Mouse (Mus musculus) heart, adult 2 months (tissue): ENCODE results near the gene Tmem151b. TPM values are rescaled to one million over a fixed set of nuclear protein-coding genes. Genes with fewer than 3 reads are reported as not detected.

Experiments
- DNase-seq, 2 experiments: peaks; one replicate each; pipeline ENCODE4 v3.0.0; 2021
- H3K27ac ChIP-seq: fragments of 200-600 bp; 2 replicates; pipeline ENCODE4 v1.8.1; 2022
- H3K27me3 ChIP-seq: fragments of 200-500 bp; 2 replicates; pipeline ENCODE4 v1.6.1; 2012; ENCODE audit warnings: mild to moderate bottlenecking, low read length, inconsistent platforms, mixed read lengths; ENCODE audit not compliant: control insufficient read depth, insufficient read depth
- H3K36me3 ChIP-seq: fragments of 200-500 bp; 2 replicates; pipeline ENCODE4 v1.6.1; 2012; ENCODE audit warnings: low read length, inconsistent platforms; ENCODE audit not compliant: control insufficient read depth, insufficient read depth
- H3K4me1 ChIP-seq: fragments of 200-500 bp; 2 replicates; pipeline ENCODE4 v1.6.1; 2011; ENCODE audit warnings: low read length; ENCODE audit not compliant: control insufficient read depth, insufficient read depth
- H3K4me3 ChIP-seq: fragments of 200-600 bp; 2 replicates; pipeline ENCODE4 v1.8.1; 2022
- H3K79me2 ChIP-seq: fragments of 200-500 bp; replicated peaks from 2 replicates; pipeline ENCODE4 v1.6.1; 2012; ENCODE audit warnings: mild to moderate bottlenecking, inconsistent platforms, low read length, moderate library complexity, mixed read lengths; ENCODE audit not compliant: control insufficient read depth, insufficient read depth
- H3K9ac ChIP-seq: fragments of 200-500 bp; 2 replicates; pipeline ENCODE4 v1.6.1; 2012; ENCODE audit warnings: low read depth, mild to moderate bottlenecking, control low read depth, inconsistent platforms, low read length, mixed read lengths
- CTCF ChIP-seq: fragments of 200-600 bp; IDR thresholded peaks from 2 replicates; pipeline ENCODE4 v1.8.1; 2022; ENCODE audit warnings: antibody characterized with exemption, mild to moderate bottlenecking, moderate library complexity
- EP300 ChIP-seq: fragments of 200-500 bp; IDR thresholded peaks from 2 replicates; pipeline ENCODE4 v1.6.1; 2011; ENCODE audit warnings: low read depth, low read length, control low read depth; ENCODE audit not compliant: insufficient read depth
- POLR2A ChIP-seq: fragments of 200-500 bp; IDR thresholded peaks from 2 replicates; pipeline ENCODE4 v1.6.1; 2011; ENCODE audit warnings: mild to moderate bottlenecking, low read depth, low read length, control low read depth; ENCODE audit not compliant: insufficient read depth
- WGBS: fragments of 180-500 bp; shearing (Covaris S2); methylation state at CpG from one replicate; pipeline ENCODE4 v1.1.7; 2018; 5-methylcytosine and 5-hydroxymethylcytosine counted together
- intact Hi-C: fragments of 180-260 bp; cut with DNase I; formaldehyde crosslinking; loops from one replicate; pipeline ENCODE4 v1.15.1; 2025
- polyA plus RNA-seq: library from polyadenylated mRNA; depleted of rRNA; stranded (reverse); fragments of >200 nt; gene quantifications from 2 replicates; pipeline ENCODE4 v1.2.3, GENCODE M21; 2012
- total RNA-seq, 2 experiments: library from RNA; stranded (reverse); gene quantifications; 2 replicates each; pipeline ENCODE4 v1.2.3; 2021

Tmem151b gene
- total and polyA plus RNA-seq, 3 experiments: 0.04 to 0.07 TPM; not detected in 1

DNA sequence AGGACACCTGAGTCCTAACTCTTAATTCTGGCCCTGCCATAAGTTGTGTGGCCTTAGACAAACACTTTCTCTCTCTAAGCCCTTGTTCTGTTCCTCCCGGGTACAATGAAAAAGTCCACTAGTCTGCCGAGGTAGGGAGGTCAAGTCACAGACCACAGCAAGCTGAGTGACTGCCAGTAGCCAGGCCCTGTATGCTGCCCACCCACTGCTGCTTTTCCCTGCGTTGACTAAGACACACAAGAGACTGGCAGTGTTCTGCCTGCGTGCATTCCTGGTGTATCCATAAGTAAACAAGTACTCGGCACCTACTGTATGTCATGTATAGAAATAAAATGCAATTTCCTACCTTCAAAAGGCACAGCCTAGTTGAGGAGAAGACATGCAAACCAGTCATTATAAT is 776 bp upstream of the Tmem151b start:
- H3K4me1 ChIP-seq: peaks cover 2% of the 10 kb centered on the region; the same call in 1 of the 2 replicates
- peaks cover 19% of the 10 kb centered on the region for H3K27me3 ChIP-seq
- H3K4me3 ChIP-seq: no peak overlapping the region
- intact Hi-C loops: no loop called here
- TF ChIP-seq EP300: no peak
- no peak for TF ChIP-seq POLR2A
- TF ChIP-seq CTCF: no peak
- no peak overlapping the region for H3K9ac ChIP-seq
- no peaks in the 10 kb centered on the region for H3K36me3 ChIP-seq
- no peak overlapping the region for H3K27ac ChIP-seq
- no peak for DNase-seq
- 42% methylated on average over 5 of the region's 5 CpGs for WGBS
- H3K79me2 ChIP-seq: no peaks in the 10 kb centered on the region

DNA sequence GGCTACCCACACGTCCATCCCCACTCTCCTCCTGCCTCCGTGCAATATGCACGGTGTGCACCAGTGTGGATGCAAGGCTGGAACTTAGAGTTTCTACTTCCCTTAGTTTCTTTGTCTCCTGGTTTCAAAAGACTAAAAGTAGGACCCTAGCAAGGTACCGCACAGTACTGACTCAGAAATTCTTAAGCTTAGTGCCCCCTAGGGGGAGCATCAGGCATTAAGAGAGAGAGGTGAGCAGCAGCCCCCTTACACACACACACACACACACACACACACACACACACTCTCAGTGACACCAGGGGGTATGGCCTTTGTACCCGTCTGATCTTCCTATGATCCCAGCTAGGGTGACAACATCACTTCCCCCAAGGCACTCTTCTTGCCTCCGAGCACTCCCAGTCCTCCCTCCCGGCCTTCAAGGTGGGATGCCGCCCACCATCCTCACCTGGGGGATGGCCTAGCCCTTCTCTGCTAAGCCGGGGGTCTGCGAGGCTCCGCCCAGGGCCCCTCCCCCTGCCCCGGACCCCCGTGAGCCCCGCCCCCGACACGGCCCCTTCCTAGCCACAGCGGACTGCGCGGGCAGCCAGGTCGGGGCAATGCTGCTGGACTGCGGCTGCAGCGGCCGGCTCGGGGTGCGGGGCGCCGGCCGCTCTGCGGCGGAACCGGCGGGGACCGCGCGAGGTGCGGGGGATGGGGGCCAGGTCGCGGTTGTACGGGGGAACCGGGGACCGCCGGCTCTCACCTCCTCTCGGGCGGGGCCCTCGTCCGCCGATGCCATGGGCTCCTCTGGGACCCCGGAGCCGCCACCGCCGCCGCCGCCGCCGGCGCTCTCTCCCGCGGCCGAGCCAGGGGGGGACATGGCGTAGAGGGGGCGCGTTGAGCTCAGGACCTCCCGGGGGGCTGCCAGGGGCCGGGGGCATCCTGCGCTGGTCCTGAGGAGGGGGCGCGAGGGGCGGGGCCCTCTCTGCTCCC is 650 bp downstream of the Tmem151b start:
- H3K4me3 ChIP-seq: peak overlapping the region; percentile 46
- peaks cover 2% of the 10 kb centered on the region; the same call in 1 of the 2 replicates for H3K4me1 ChIP-seq
- DNase-seq: no peak
- peak overlapping the region; percentile 31; the same call in 1 of the 2 replicates for H3K9ac ChIP-seq
- 5% methylated on average over 52 of the region's 68 CpGs for WGBS
- H3K27ac ChIP-seq: no peak overlapping the region
- intact Hi-C loops: no loop called here
- H3K27me3 ChIP-seq: peaks cover 27% of the 10 kb centered on the region
- no peaks in the 10 kb centered on the region for H3K79me2 ChIP-seq
- H3K36me3 ChIP-seq: no peaks in the 10 kb centered on the region
- TF ChIP-seq CTCF (peak; percentile 26), POLR2A (no peak), EP300 (no peak)

DNA sequence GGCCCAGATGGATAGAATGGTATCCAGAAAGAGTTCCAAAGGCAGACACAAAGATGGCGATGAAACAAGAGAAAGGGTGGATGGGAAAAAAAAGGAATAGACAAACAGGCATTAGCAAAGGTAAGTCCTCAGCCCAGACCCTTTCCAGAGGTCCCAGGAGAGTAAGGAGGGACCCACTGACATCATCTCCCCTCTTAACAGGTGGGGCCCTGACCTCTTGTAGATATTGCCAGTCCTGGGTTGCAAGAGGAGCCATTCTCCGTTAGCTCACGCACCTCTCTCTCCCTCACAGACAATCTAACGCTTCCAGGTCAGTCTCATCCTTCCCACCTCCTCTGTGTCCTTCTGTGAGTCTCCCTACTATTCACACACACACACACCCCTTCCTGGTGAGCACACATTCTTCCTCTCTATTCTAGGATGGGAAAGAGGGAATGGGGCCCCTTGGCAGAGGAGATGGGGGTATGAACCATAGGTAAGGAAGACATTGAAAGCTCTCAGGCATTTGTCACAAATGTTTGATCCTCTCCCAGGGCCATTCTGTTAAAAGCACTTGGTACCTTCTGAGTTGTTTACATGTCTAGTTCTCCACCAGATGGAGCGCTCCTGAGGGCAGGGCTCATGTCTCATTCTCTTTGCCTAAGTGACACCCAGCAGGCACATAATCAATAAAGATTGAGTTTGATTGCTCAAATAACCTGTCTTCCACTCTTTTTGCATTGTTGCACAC is 1.9 kb downstream of the Tmem151b start:
- Histone ChIP-seq H3K4me1 (peaks cover 2% of the 10 kb centered on the region; the same call in 1 of the 2 replicates), H3K4me3 (no peak overlapping the region), H3K36me3 (no peaks in the 10 kb centered on the region), H3K27me3 (peaks cover 28% of the 10 kb centered on the region), H3K79me2 (no peaks in the 10 kb centered on the region), H3K9ac (no peak overlapping the region), H3K27ac (no peak overlapping the region)
- 82% methylated on average over 5 of the region's 5 CpGs for WGBS
- intact Hi-C loops: no loop called here
- no peak for DNase-seq
- no peak for TF ChIP-seq EP300
- TF ChIP-seq POLR2A: no peak
- TF ChIP-seq CTCF: no peak

DNA sequence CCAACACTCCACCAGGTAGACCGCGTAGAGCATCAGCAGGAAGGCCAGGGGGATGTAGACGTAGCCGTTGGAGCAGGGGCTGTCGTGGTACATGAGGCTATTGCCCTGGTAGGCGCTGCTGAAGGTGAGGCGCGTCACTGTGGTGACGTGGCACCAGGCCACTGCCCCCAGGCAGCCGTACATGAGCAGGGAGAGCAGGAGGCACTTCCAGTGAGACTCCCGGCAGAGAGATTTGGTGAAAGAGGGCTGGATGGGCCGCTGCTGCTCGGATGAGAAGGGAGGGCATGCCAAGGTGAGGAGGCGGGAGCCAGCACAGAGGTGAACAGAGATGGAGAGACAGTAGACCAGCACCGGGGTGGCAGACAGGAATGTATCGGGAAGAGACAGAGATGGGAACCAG is 2.5 kb downstream of the Tmem151b start:
- intact Hi-C loops: no loop called here
- TF ChIP-seq EP300: no peak
- TF ChIP-seq POLR2A: no peak
- no peak for TF ChIP-seq CTCF
- Histone ChIP-seq H3K36me3 (no peaks in the 10 kb centered on the region), H3K9ac (no peak overlapping the region), H3K27ac (no peak overlapping the region), H3K4me3 (no peak overlapping the region), H3K79me2 (no peaks in the 10 kb centered on the region), H3K27me3 (peaks cover 28% of the 10 kb centered on the region), H3K4me1 (peaks cover 1% of the 10 kb centered on the region; the same call in 1 of the 2 replicates)
- DNase-seq: no peak
- 71% methylated on average over 16 of the region's 16 CpGs for WGBS

DNA sequence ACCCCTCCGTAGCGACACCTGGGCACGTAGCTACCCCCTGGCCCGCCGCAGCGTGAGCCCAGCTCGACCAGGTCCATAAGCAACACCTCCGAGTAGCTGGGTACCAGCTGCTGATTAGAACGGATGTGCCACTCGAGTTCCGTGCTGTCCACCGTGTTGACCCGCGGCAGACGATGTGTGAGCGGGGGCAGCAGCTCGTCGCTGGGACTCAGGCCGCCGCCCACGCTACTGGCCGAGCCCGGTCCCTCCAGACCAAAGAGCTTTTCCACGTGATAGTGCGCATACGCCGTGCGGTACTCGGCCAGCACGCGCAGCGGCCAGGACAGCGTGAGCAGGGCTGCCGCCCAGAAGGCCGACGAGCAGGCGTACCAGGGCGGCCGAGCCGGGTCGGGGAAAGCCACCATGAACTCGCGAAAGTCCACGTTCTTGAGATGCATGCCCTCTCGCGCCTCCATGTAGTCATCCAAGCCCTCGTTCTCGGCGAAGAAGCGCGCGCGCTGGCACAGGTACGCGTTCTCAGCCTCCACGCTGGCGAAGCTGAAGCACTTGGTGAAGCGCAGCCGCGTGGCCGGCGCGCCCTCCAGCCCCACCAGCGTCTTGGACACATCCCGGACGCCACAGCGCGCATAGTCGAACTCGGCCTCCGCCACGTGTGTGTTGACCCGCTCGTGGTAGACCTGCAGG is 4.1 kb downstream of the Tmem151b start:
- Histone ChIP-seq H3K4me3 (peak overlapping the region; percentile 31), H3K9ac (no peak overlapping the region), H3K4me1 (no peaks in the 10 kb centered on the region), H3K79me2 (no peaks in the 10 kb centered on the region), H3K27me3 (peaks cover 28% of the 10 kb centered on the region), H3K27ac (no peak overlapping the region), H3K36me3 (no peaks in the 10 kb centered on the region)
- 4% methylated on average over 74 of the region's 74 CpGs for WGBS
- no peak for DNase-seq
- intact Hi-C loops: no loop called here
- TF ChIP-seq EP300 (no peak), CTCF (no peak), POLR2A (no peak)
